Mouse (Mus musculus): ENCODE measurements around the gene Ppp1r3f. TPM values are rescaled to one million over a fixed set of nuclear protein-coding genes. Genes with fewer than 3 reads are reported as not detected.

Ppp1r3f gene
- total RNA-seq, 1 experiment: 1.7 TPM

- no peak for TF ChIP-seq MAFK (IDR thresholded peaks at IDR 0.05; ENCODE audit: insufficient read depth, low read depth, low read length)
- no peak for TF ChIP-seq ZC3H11A (IDR thresholded peaks at IDR 0.05; ENCODE audit: borderline replicate concordance, low read depth, low read length)
- no peak for TF ChIP-seq HCFC1 (IDR thresholded peaks at IDR 0.05; ENCODE audit: borderline replicate concordance, insufficient read depth, low read length)
- TF ChIP-seq ZNF384 (IDR thresholded peaks at IDR 0.05; ENCODE audit: low read depth, low read length): no peak
- TF ChIP-seq CHD2 (IDR thresholded peaks at IDR 0.05; ENCODE audit: low read depth, low read length): no peak
- in situ Hi-C loops (cut with MboI; ENCODE audit: low sequenced_read_pairs in 2 of 2, unreplicated experiment in 2 of 2): no loop called here
- Histone ChIP-seq H3K9me3 (ENCODE audit: control insufficient read depth, insufficient read depth, low read depth, low read length) (no peaks in the 10 kb centered on the region), H3K4me3 (ENCODE audit: insufficient read depth in 1 of 2, low read depth in 1 of 2, low read length in 2 of 2, poor library complexity in 1 of 2, severe bottlenecking in 1 of 2) (no peak overlapping the region), H3K36me3 (ENCODE audit: control insufficient read depth, insufficient read depth, low read length, poor library complexity, severe bottlenecking) (peaks cover 36% of the 10 kb centered on the region), H3K9ac (ENCODE audit: insufficient read depth, low read depth, low read length, poor library complexity, severe bottlenecking) (no peak overlapping the region), H3K4me1 (ENCODE audit: control insufficient read depth in 2 of 2, insufficient read depth in 2 of 2, low read length in 2 of 2, poor library complexity in 1 of 2) (no peaks in the 10 kb centered on the region), H3K27ac (ENCODE audit: insufficient read depth, low read depth, low read length, poor library complexity, severe bottlenecking) (no peak overlapping the region)
- no peak for DNase-seq (ENCODE audit: low read depth, low spot score)
Measured at GRCm38 (mm10) chrX:7595371-7595770, 21.3 kb upstream of the Ppp1r3f start.

GRCm38 (mm10) chrX:7586356-7586755, 12.3 kb upstream of the Ppp1r3f start:
- Histone ChIP-seq H3K27ac (ENCODE audit: insufficient read depth, low read depth, low read length, poor library complexity, severe bottlenecking) (no peak overlapping the region), H3K4me3 (ENCODE audit: insufficient read depth in 1 of 2, low read depth in 1 of 2, low read length in 2 of 2, poor library complexity in 1 of 2, severe bottlenecking in 1 of 2) (no peak overlapping the region), H3K9me3 (ENCODE audit: control insufficient read depth, insufficient read depth, low read depth, low read length) (no peaks in the 10 kb centered on the region), H3K9ac (ENCODE audit: insufficient read depth, low read depth, low read length, poor library complexity, severe bottlenecking) (no peak overlapping the region), H3K4me1 (ENCODE audit: control insufficient read depth in 2 of 2, insufficient read depth in 2 of 2, low read length in 2 of 2, poor library complexity in 1 of 2) (0 out of 4 replicates have a peak, but pooled peaks cover 0 to 2% of the 10 kb centered on the region in 2 experiments), H3K36me3 (ENCODE audit: control insufficient read depth, insufficient read depth, low read length, poor library complexity, severe bottlenecking) (no peaks in the 10 kb centered on the region)
- TF ChIP-seq ZC3H11A (IDR thresholded peaks at IDR 0.05; ENCODE audit: borderline replicate concordance, low read depth, low read length) (no peak), HCFC1 (IDR thresholded peaks at IDR 0.05; ENCODE audit: borderline replicate concordance, insufficient read depth, low read length) (no peak), CHD2 (IDR thresholded peaks at IDR 0.05; ENCODE audit: low read depth, low read length) (no peak), MAFK (IDR thresholded peaks at IDR 0.05; ENCODE audit: insufficient read depth, low read depth, low read length) (no peak), ZNF384 (IDR thresholded peaks at IDR 0.05; ENCODE audit: low read depth, low read length) (no peak)
- in situ Hi-C loops (cut with MboI; ENCODE audit: low sequenced_read_pairs in 2 of 2, unreplicated experiment in 2 of 2): no loop called here
- DNase-seq (ENCODE audit: low read depth, low spot score): no peak

GRCm38 (mm10) chrX:7583881-7584280, 9.8 kb upstream of the Ppp1r3f start:
- no peak overlapping the region for H3K27ac ChIP-seq (ENCODE audit: insufficient read depth, low read depth, low read length, poor library complexity, severe bottlenecking)
- H3K9me3 ChIP-seq (ENCODE audit: control insufficient read depth, insufficient read depth, low read depth, low read length): no peaks in the 10 kb centered on the region
- TF ChIP-seq HCFC1 (IDR thresholded peaks at IDR 0.05; ENCODE audit: borderline replicate concordance, insufficient read depth, low read length) (no peak), ZNF384 (IDR thresholded peaks at IDR 0.05; ENCODE audit: low read depth, low read length) (no peak), CHD2 (IDR thresholded peaks at IDR 0.05; ENCODE audit: low read depth, low read length) (no peak), ZC3H11A (IDR thresholded peaks at IDR 0.05; ENCODE audit: borderline replicate concordance, low read depth, low read length) (no peak), MAFK (IDR thresholded peaks at IDR 0.05; ENCODE audit: insufficient read depth, low read depth, low read length) (no peak)
- no peak overlapping the region for H3K4me3 ChIP-seq (ENCODE audit: insufficient read depth in 1 of 2, low read depth in 1 of 2, low read length in 2 of 2, poor library complexity in 1 of 2, severe bottlenecking in 1 of 2)
- DNase-seq (ENCODE audit: low read depth, low spot score): no peak
- in situ Hi-C loops (cut with MboI; ENCODE audit: low sequenced_read_pairs in 2 of 2, unreplicated experiment in 2 of 2): no loop called here
- no peak overlapping the region for H3K9ac ChIP-seq (ENCODE audit: insufficient read depth, low read depth, low read length, poor library complexity, severe bottlenecking)
- 0 out of 4 replicates have a peak, but pooled peaks cover 0 to 2% of the 10 kb centered on the region in 2 experiments for H3K4me1 ChIP-seq (ENCODE audit: control insufficient read depth in 2 of 2, insufficient read depth in 2 of 2, low read length in 2 of 2, poor library complexity in 1 of 2)
- H3K36me3 ChIP-seq (ENCODE audit: control insufficient read depth, insufficient read depth, low read length, poor library complexity, severe bottlenecking): no peaks in the 10 kb centered on the region

GRCm38 (mm10) chrX:7581151-7581550, 7.1 kb upstream of the Ppp1r3f start:
- no peak overlapping the region for H3K9ac ChIP-seq (ENCODE audit: insufficient read depth, low read depth, low read length, poor library complexity, severe bottlenecking)
- no peak overlapping the region for H3K27ac ChIP-seq (ENCODE audit: insufficient read depth, low read depth, low read length, poor library complexity, severe bottlenecking)
- no peaks in the 10 kb centered on the region for H3K36me3 ChIP-seq (ENCODE audit: control insufficient read depth, insufficient read depth, low read length, poor library complexity, severe bottlenecking)
- H3K4me3 ChIP-seq (ENCODE audit: insufficient read depth in 1 of 2, low read depth in 1 of 2, low read length in 2 of 2, poor library complexity in 1 of 2, severe bottlenecking in 1 of 2): no peak overlapping the region
- no peaks in the 10 kb centered on the region for H3K9me3 ChIP-seq (ENCODE audit: control insufficient read depth, insufficient read depth, low read depth, low read length)
- in situ Hi-C loops (cut with MboI; ENCODE audit: low sequenced_read_pairs in 2 of 2, unreplicated experiment in 2 of 2): no loop called here
- TF ChIP-seq HCFC1 (IDR thresholded peaks at IDR 0.05; ENCODE audit: borderline replicate concordance, insufficient read depth, low read length): no peak
- H3K4me1 ChIP-seq (ENCODE audit: control insufficient read depth in 2 of 2, insufficient read depth in 2 of 2, low read length in 2 of 2, poor library complexity in 1 of 2): no peaks in the 10 kb centered on the region
- no peak for DNase-seq (ENCODE audit: low read depth, low spot score)

- H3K36me3 ChIP-seq (ENCODE audit: control insufficient read depth, insufficient read depth, low read length, poor library complexity, severe bottlenecking): peaks cover 2% of the 10 kb centered on the region; the same call in 1 of the 2 replicates
- in situ Hi-C loops (cut with MboI; ENCODE audit: low sequenced_read_pairs in 2 of 2, unreplicated experiment in 2 of 2): loop anchor here in 1 of 2 experiments (25.0 kb wide), 1 partner anchor 113 kb away; no protein-coding TSS in a partner anchor
- no peaks in the 10 kb centered on the region for H3K9me3 ChIP-seq (ENCODE audit: control insufficient read depth, insufficient read depth, low read depth, low read length)
- peaks cover 0 to 9% of the 10 kb centered on the region in 2 experiments; a peak in 1 of 4 replicates for H3K4me1 ChIP-seq (ENCODE audit: control insufficient read depth in 2 of 2, insufficient read depth in 2 of 2, low read length in 2 of 2, poor library complexity in 1 of 2)
- H3K27ac ChIP-seq (ENCODE audit: insufficient read depth, low read depth, low read length, poor library complexity, severe bottlenecking): no peak overlapping the region
- peak overlapping the region; percentile 54 to 93 for H3K4me3 ChIP-seq (ENCODE audit: insufficient read depth in 1 of 2, low read depth in 1 of 2, low read length in 2 of 2, poor library complexity in 1 of 2, severe bottlenecking in 1 of 2)
- DNase-seq (ENCODE audit: low read depth, low spot score): no peak
- peak overlapping the region; percentile 48; the same call in 1 of the 2 replicates for H3K9ac ChIP-seq (ENCODE audit: insufficient read depth, low read depth, low read length, poor library complexity, severe bottlenecking)
- TF ChIP-seq ZNF384 (IDR thresholded peaks at IDR 0.05; ENCODE audit: low read depth, low read length) (no peak), HCFC1 (IDR thresholded peaks at IDR 0.05; ENCODE audit: borderline replicate concordance, insufficient read depth, low read length) (no peak), ZC3H11A (IDR thresholded peaks at IDR 0.05; ENCODE audit: borderline replicate concordance, low read depth, low read length) (no peak), CHD2 (IDR thresholded peaks at IDR 0.05; ENCODE audit: low read depth, low read length) (no peak), MAFK (IDR thresholded peaks at IDR 0.05; ENCODE audit: insufficient read depth, low read depth, low read length) (no peak)
Measured at GRCm38 (mm10) chrX:7574885-7575231, 775 bp upstream of the Ppp1r3f start.

Measured in ES-E14 (cell line).